32 mouse cellular contexts compared by ENCODE assay signal in genomic region chr6:116793961-116794336, GRCm38 (mm10).
DNase-seq lines count a peak whose midpoint lies in the region; ATAC-seq and TF ChIP-seq lines count a peak whose summit lies in the region.
"Had no signal": no experiment of that assay in that cellular context is flagged by ENCODE, and none has a peak within 500 bp of the region (broad histone marks: within the 10 kb centered on the region; RNA-seq: fewer than 3 reads in every experiment).

No protein-coding gene starts in this region.

- DNase-seq in kidney, adult 11 months: no peak
- no peak for DNase-seq in stomach, postnatal 0 days (ENCODE audit: low spot score)
- DNase-seq in yolk sac, embryonic 10.5 days (ENCODE audit: low spot score): peak; percentile 26
- no peak for DNase-seq in thymus, postnatal 0 days (ENCODE audit: low spot score)
- DNase-seq: adrenal gland, postnatal 14 days; cerebellum, adult 11 months; cerebellum, adult 9-11 months; gastrocnemius, adult 2 months; gastrocnemius, postnatal 36 days; heart, adult 18-20 months; kidney, adult 8-10 months; layer of hippocampus, postnatal 36 days; right cerebral cortex, postnatal 4 days; thymus, adult 18-20 months; thymus, postnatal 36 days had no signal

- H3K36me3 ChIP-seq in kidney, embryonic 15.5 days: no peaks in the 10 kb centered on the region
- no peaks in the 10 kb centered on the region for H3K36me3 ChIP-seq in stomach, embryonic 14.5 days (ENCODE audit: control insufficient read depth, insufficient read depth, low read length)
- H3K36me3 ChIP-seq in stomach, postnatal 0 days (ENCODE audit: control insufficient read depth, insufficient read depth, low read length): no peaks in the 10 kb centered on the region
- no peaks in the 10 kb centered on the region for H3K36me3 ChIP-seq in intestine, embryonic 15.5 days
- H3K36me3 ChIP-seq in heart, embryonic 12.5 days: no peaks in the 10 kb centered on the region
- H3K36me3 ChIP-seq: embryonic facial prominence, embryonic 13.5 days; hindbrain, embryonic 15.5 days; limb, embryonic 10.5 days; limb, embryonic 15.5 days; lung, embryonic 15.5 days; neural tube, embryonic 12.5 days had no signal

- peaks cover 22% of the 10 kb centered on the region for H3K4me1 ChIP-seq in kidney, embryonic 15.5 days
- H3K4me1 ChIP-seq in stomach, embryonic 14.5 days (ENCODE audit: control insufficient read depth, insufficient read depth, low read length): 0 out of 2 replicates have a peak, but pooled peaks cover 5% of the 10 kb centered on the region
- no peaks in the 10 kb centered on the region for H3K4me1 ChIP-seq in stomach, postnatal 0 days (replicated peaks; ENCODE audit: control insufficient read depth, insufficient read depth)
- peaks cover 7% of the 10 kb centered on the region; the same call in 1 of the 2 replicates for H3K4me1 ChIP-seq in intestine, embryonic 15.5 days (replicated peaks)
- H3K4me1 ChIP-seq in heart, embryonic 12.5 days (replicated peaks): no peaks in the 10 kb centered on the region; the same call in 1 of the 2 replicates
- H3K4me1 ChIP-seq: hindbrain, embryonic 15.5 days; limb, embryonic 15.5 days; lung, embryonic 15.5 days; neural tube, embryonic 12.5 days had no signal

- no peak for TF ChIP-seq EP300 in stomach, postnatal 0 days (optimal IDR thresholded peaks at IDR 0.05)

- no peaks in the 10 kb centered on the region for H3K27me3 ChIP-seq in kidney, embryonic 15.5 days
- H3K27me3 ChIP-seq in stomach, embryonic 14.5 days (ENCODE audit: control insufficient read depth, insufficient read depth, low read length): no peaks in the 10 kb centered on the region
- H3K27me3 ChIP-seq in stomach, postnatal 0 days (ENCODE audit: control insufficient read depth, insufficient read depth, low read length): no peaks in the 10 kb centered on the region
- no peaks in the 10 kb centered on the region for H3K27me3 ChIP-seq in intestine, embryonic 15.5 days (replicated peaks)
- no peaks in the 10 kb centered on the region for H3K27me3 ChIP-seq in heart, embryonic 12.5 days (replicated peaks)
- H3K27me3 ChIP-seq: embryonic facial prominence, embryonic 13.5 days; hindbrain, embryonic 15.5 days; limb, embryonic 15.5 days; lung, embryonic 15.5 days; neural tube, embryonic 12.5 days had no signal

- H3K9ac ChIP-seq in kidney, embryonic 15.5 days: no peak overlapping the region
- no peak overlapping the region for H3K9ac ChIP-seq in stomach, embryonic 14.5 days (replicated peaks; ENCODE audit: low read depth, low read length)
- no peak overlapping the region for H3K9ac ChIP-seq in stomach, postnatal 0 days (ENCODE audit: low read length)
- H3K9ac ChIP-seq in intestine, embryonic 15.5 days: no peak overlapping the region
- no peak overlapping the region for H3K9ac ChIP-seq in heart, embryonic 12.5 days
- H3K9ac ChIP-seq: embryonic facial prominence, embryonic 13.5 days; hindbrain, embryonic 15.5 days; limb, embryonic 15.5 days; liver, embryonic 14.5 days; lung, embryonic 15.5 days; neural tube, embryonic 12.5 days had no signal

- peak; percentile 77 for ATAC-seq in kidney, embryonic 15.5 days (replicated peaks; ENCODE audit: low FRiP score)
- peak; percentile 82; the same call in 1 of the 2 replicates for ATAC-seq in stomach, embryonic 14.5 days (ENCODE audit: insufficient number of reproducible peaks, insufficient read depth, low FRiP score, low read depth)
- ATAC-seq in stomach, postnatal 0 days (ENCODE audit: low FRiP score, low TSS enrichment): no peak
- ATAC-seq in intestine, embryonic 15.5 days: peak; percentile 75
- no peak for ATAC-seq in heart, embryonic 12.5 days (ENCODE audit: insufficient number of reproducible peaks, low FRiP score)
- ATAC-seq: CD4-positive, CD25-positive, alpha-beta regulatory T cell, adult 4 months; forebrain, embryonic 16.5 days; midbrain, embryonic 16.5 days had no signal

- WGBS in kidney, embryonic 15.5 days: 6% methylated on average over 9 of the region's 9 CpGs
- 19% methylated on average over 9 of the region's 9 CpGs for WGBS in stomach, embryonic 14.5 days
- WGBS in stomach, postnatal 0 days: 23% methylated on average over 9 of the region's 9 CpGs
- WGBS in intestine, embryonic 15.5 days: 29% methylated on average over 9 of the region's 9 CpGs
- 75% methylated on average over 9 of the region's 9 CpGs for WGBS in heart, embryonic 12.5 days

- no peaks in the 10 kb centered on the region for H3K9me3 ChIP-seq in kidney, embryonic 15.5 days (replicated peaks)
- H3K9me3 ChIP-seq in stomach, embryonic 14.5 days (ENCODE audit: control insufficient read depth, low read depth, low read length): no peaks in the 10 kb centered on the region; the same call in 1 of the 2 replicates
- no peaks in the 10 kb centered on the region for H3K9me3 ChIP-seq in stomach, postnatal 0 days (ENCODE audit: control insufficient read depth, low read length)
- no peaks in the 10 kb centered on the region for H3K9me3 ChIP-seq in intestine, embryonic 15.5 days
- no peaks in the 10 kb centered on the region for H3K9me3 ChIP-seq in heart, embryonic 12.5 days (replicated peaks)
- H3K9me3 ChIP-seq: embryonic facial prominence, embryonic 13.5 days; hindbrain, embryonic 15.5 days; limb, embryonic 10.5 days; limb, embryonic 15.5 days; lung, embryonic 15.5 days; neural tube, embryonic 12.5 days had no signal

- no peak overlapping the region for H3K4me3 ChIP-seq in kidney, embryonic 15.5 days (replicated peaks)
- no peak overlapping the region for H3K4me3 ChIP-seq in stomach, embryonic 14.5 days (ENCODE audit: low read depth, low read length)
- no peak overlapping the region for H3K4me3 ChIP-seq in stomach, postnatal 0 days (ENCODE audit: low read depth, low read length)
- no peak overlapping the region for H3K4me3 ChIP-seq in intestine, embryonic 15.5 days (replicated peaks)
- no peak overlapping the region for H3K4me3 ChIP-seq in heart, embryonic 12.5 days
- H3K4me3 ChIP-seq: embryonic facial prominence, embryonic 13.5 days; erythroblast, embryonic 14.5 days; gastrocnemius, adult 2 months; hindbrain, embryonic 15.5 days; limb, embryonic 10.5 days; limb, embryonic 15.5 days; lung, embryonic 15.5 days; neural tube, embryonic 12.5 days had no signal

- no peak for TF ChIP-seq CTCF in stomach, postnatal 0 days (IDR thresholded peaks at IDR 0.05; ENCODE audit: low read depth)

- peak overlapping the region; percentile 10 for H3K4me2 ChIP-seq in kidney, embryonic 15.5 days
- no peak overlapping the region for H3K4me2 ChIP-seq in stomach, embryonic 14.5 days (replicated peaks; ENCODE audit: low read depth, low read length)
- H3K4me2 ChIP-seq in stomach, postnatal 0 days (replicated peaks; ENCODE audit: low read depth): no peak overlapping the region
- H3K4me2 ChIP-seq in intestine, embryonic 15.5 days (replicated peaks): 0 out of 2 replicates have a peak overlapping the region, but pooled peaks have one; percentile 11
- no peak overlapping the region for H3K4me2 ChIP-seq in heart, embryonic 12.5 days
- H3K4me2 ChIP-seq: embryonic facial prominence, embryonic 13.5 days; heart, embryonic 11.5 days; hindbrain, embryonic 15.5 days; limb, embryonic 15.5 days; lung, embryonic 15.5 days; midbrain, embryonic 11.5 days; neural tube, embryonic 12.5 days had no signal

- 0 out of 2 replicates have a peak overlapping the region, but pooled peaks have one; percentile 49 for H3K27ac ChIP-seq in kidney, embryonic 15.5 days
- H3K27ac ChIP-seq in stomach, embryonic 14.5 days (ENCODE audit: low read length): 0 out of 2 replicates have a peak overlapping the region, but pooled peaks have one; percentile 11
- no peak overlapping the region for H3K27ac ChIP-seq in stomach, postnatal 0 days (replicated peaks)
- H3K27ac ChIP-seq in intestine, embryonic 15.5 days: peak overlapping the region; percentile 17; the same call in 1 of the 2 replicates
- H3K27ac ChIP-seq in heart, embryonic 12.5 days (ENCODE audit: poor library complexity, severe bottlenecking): no peak overlapping the region
- H3K27ac ChIP-seq: embryonic facial prominence, embryonic 13.5 days; gastrocnemius, adult 2 months; hindbrain, embryonic 15.5 days; limb, embryonic 10.5 days; limb, embryonic 15.5 days; liver, embryonic 14.5 days; lung, embryonic 15.5 days; neural tube, embryonic 12.5 days had no signal

Comparison
In these comparisons a context has a peak if more than half of its experiments do, and no peak if none do; other contexts are left out.
1. ATAC-seq: peak in kidney, embryonic 15.5 days (single experiment), stomach, embryonic 14.5 days (single experiment) and intestine, embryonic 15.5 days (single experiment); none in stomach, postnatal 0 days (single experiment) and heart, embryonic 12.5 days (single experiment).
2. H3K27ac ChIP-seq: peak in kidney, embryonic 15.5 days (single experiment), stomach, embryonic 14.5 days (single experiment) and intestine, embryonic 15.5 days (single experiment); none in stomach, postnatal 0 days (single experiment) and heart, embryonic 12.5 days (single experiment).
3. H3K4me2 ChIP-seq: peak in kidney, embryonic 15.5 days (single experiment) and intestine, embryonic 15.5 days (single experiment); none in stomach, embryonic 14.5 days (single experiment), stomach, postnatal 0 days (single experiment) and heart, embryonic 12.5 days (single experiment).